Mouse (Mus musculus): ENCODE data around the gene Pdpk1. TPM values are rescaled to one million over a fixed set of nuclear protein-coding genes. Genes with fewer than 3 reads are reported as not detected.

The Pdpk1 gene
- total and polyA plus RNA-seq, 3 experiments, result 18.3 to 26.9 (median 19.0) TPM

DNA sequence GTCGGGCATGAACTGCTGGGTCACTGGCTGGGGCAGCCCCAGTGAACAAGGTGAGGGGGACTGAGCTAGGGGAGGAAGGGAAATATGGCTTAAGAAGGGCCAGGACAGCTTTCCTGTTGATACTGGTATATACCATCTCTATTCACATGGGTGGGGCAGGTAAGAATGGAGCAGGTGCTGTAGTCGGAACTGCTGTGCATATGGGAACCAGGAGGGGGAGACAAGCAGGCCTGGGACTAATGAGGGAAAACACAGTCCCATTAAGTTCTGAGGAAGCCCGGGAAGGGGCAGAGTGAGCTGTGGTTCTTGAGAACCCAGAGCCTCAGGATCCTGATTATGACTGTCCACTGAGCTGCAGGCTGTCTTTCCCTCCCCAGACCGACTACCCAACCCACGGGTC is 106.2 kb downstream of the Pdpk1 start:
- no peaks in the 10 kb centered on the region for H3K36me3 ChIP-seq (ENCODE audit: control insufficient read depth in 1 of 2, insufficient read depth in 2 of 2, low read length in 2 of 2)
- H3K9me3 ChIP-seq (replicated peaks; ENCODE audit: insufficient read depth, low read length), result no peaks in the 10 kb centered on the region
- H3K27ac ChIP-seq (ENCODE audit: control insufficient read depth, low read depth, low read length), result no peak overlapping the region
- no peaks in the 10 kb centered on the region for H3K79me2 ChIP-seq (ENCODE audit: control insufficient read depth, insufficient read depth, low read length, poor library complexity)
- H3K27me3 ChIP-seq (ENCODE audit: control insufficient read depth in 1 of 2, insufficient read depth in 2 of 2, low read length in 2 of 2), result no peaks in the 10 kb centered on the region
- no peak overlapping the region for H3K9ac ChIP-seq (ENCODE audit: control insufficient read depth, low read depth, low read length, poor library complexity, severe bottlenecking)
- no peaks in the 10 kb centered on the region for H3K4me1 ChIP-seq (ENCODE audit: control insufficient read depth in 1 of 2, insufficient read depth in 2 of 2, low read length in 2 of 2)
- DNase-seq (ENCODE audit: low read depth, low spot score), result no peak
- no peak overlapping the region for H3K4me3 ChIP-seq (ENCODE audit: control insufficient read depth in 1 of 2, insufficient read depth in 1 of 2, low read depth in 2 of 2, low read length in 2 of 2)
- TF ChIP-seq MEF2A (IDR thresholded peaks at IDR 0.05; ENCODE audit: extremely low read depth, insufficient replicate concordance, low read depth, low read length, poor library complexity, severe bottlenecking) (no peak), RCOR1 (IDR thresholded peaks at IDR 0.05; ENCODE audit: low read depth, low read length) (no peak), USF1 (IDR thresholded peaks at IDR 0.05; ENCODE audit: low read depth, low read length) (no peak), ZNF384 (IDR thresholded peaks at IDR 0.05; ENCODE audit: low read depth, low read length) (no peak), KAT2A (conservative IDR thresholded peaks at IDR 0.05; ENCODE audit: low read depth, low read length) (no peak)

GRCm38 (mm10) chr17:24037844-24038243 is 112.9 kb downstream of the Pdpk1 start, which contains the start of gene Prss27:
Gene Prss27 (plus strand): TSS chr17:24038144.
- no peaks in the 10 kb centered on the region for H3K36me3 ChIP-seq (ENCODE audit: control insufficient read depth in 1 of 2, insufficient read depth in 2 of 2, low read length in 2 of 2)
- H3K4me3 ChIP-seq (ENCODE audit: control insufficient read depth in 1 of 2, insufficient read depth in 1 of 2, low read depth in 2 of 2, low read length in 2 of 2), result no peak within 1 kb of the TSS
- no peak within 1 kb of the TSS for H3K9ac ChIP-seq (ENCODE audit: control insufficient read depth, low read depth, low read length, poor library complexity, severe bottlenecking)
- H3K79me2 ChIP-seq (ENCODE audit: control insufficient read depth, insufficient read depth, low read length, poor library complexity), result no peaks in the 10 kb centered on the region
- peaks cover 4 to 10% of the 10 kb centered on the region in 2 experiments for H3K27me3 ChIP-seq (ENCODE audit: control insufficient read depth in 1 of 2, insufficient read depth in 2 of 2, low read length in 2 of 2)
- H3K4me1 ChIP-seq (ENCODE audit: control insufficient read depth in 1 of 2, insufficient read depth in 2 of 2, low read length in 2 of 2), result no peaks in the 10 kb centered on the region
- TF ChIP-seq POLR2A (IDR thresholded peaks at IDR 0.05; ENCODE audit: control insufficient read depth in 1 of 2, insufficient read depth in 1 of 2, low read depth in 1 of 2, low read length in 2 of 2, poor library complexity in 1 of 2) (no peak), TBP (IDR thresholded peaks at IDR 0.05; ENCODE audit: low read depth, low read length) (no peak), MAX (IDR thresholded peaks at IDR 0.05; ENCODE audit: low read length) (no peak), E2F4 (IDR thresholded peaks at IDR 0.05; ENCODE audit: borderline replicate concordance, low read depth, low read length) (no peak), ZMIZ1 (IDR thresholded peaks at IDR 0.05; ENCODE audit: low read depth, low read length) (no peak), UBTF (IDR thresholded peaks at IDR 0.05; ENCODE audit: borderline replicate concordance, insufficient read depth, low read depth, low read length) (no peak), ELF1 (IDR thresholded peaks at IDR 0.05; ENCODE audit: low read depth, low read length) (no peak), GABPA (IDR thresholded peaks at IDR 0.05; ENCODE audit: low read depth, low read length) (no peak)
- DNase-seq (ENCODE audit: low read depth, low spot score), result no peak
- H3K9me3 ChIP-seq (replicated peaks; ENCODE audit: insufficient read depth, low read length), result no peaks in the 10 kb centered on the region
- H3K27ac ChIP-seq (ENCODE audit: control insufficient read depth, low read depth, low read length), result no peak within 1 kb of the TSS

- DNase-seq (ENCODE audit: low read depth, low spot score), result no peak
- Histone ChIP-seq H3K79me2 (ENCODE audit: control insufficient read depth, insufficient read depth, low read length, poor library complexity) (no peaks in the 10 kb centered on the region), H3K9ac (ENCODE audit: control insufficient read depth, low read depth, low read length, poor library complexity, severe bottlenecking) (no peak overlapping the region), H3K4me3 (ENCODE audit: control insufficient read depth in 1 of 2, insufficient read depth in 1 of 2, low read depth in 2 of 2, low read length in 2 of 2) (no peak overlapping the region), H3K4me1 (ENCODE audit: control insufficient read depth in 1 of 2, insufficient read depth in 2 of 2, low read length in 2 of 2) (no peaks in the 10 kb centered on the region), H3K27me3 (ENCODE audit: control insufficient read depth in 1 of 2, insufficient read depth in 2 of 2, low read length in 2 of 2) (peaks cover 5 to 10% of the 10 kb centered on the region in 2 experiments), H3K9me3 (replicated peaks; ENCODE audit: insufficient read depth, low read length) (no peaks in the 10 kb centered on the region), H3K36me3 (ENCODE audit: control insufficient read depth in 1 of 2, insufficient read depth in 2 of 2, low read length in 2 of 2) (no peaks in the 10 kb centered on the region), H3K27ac (ENCODE audit: control insufficient read depth, low read depth, low read length) (no peak overlapping the region)
- TF ChIP-seq KAT2A (conservative IDR thresholded peaks at IDR 0.05; ENCODE audit: low read depth, low read length) (no peak), ETS1 (IDR thresholded peaks at IDR 0.05; ENCODE audit: low read depth, low read length) (no peak), RAD21 (IDR thresholded peaks at IDR 0.05; ENCODE audit: low read depth, low read length) (no peak), GATA1 (IDR thresholded peaks at IDR 0.05; ENCODE audit: low read depth, low read length) (no peak), ZKSCAN1 (IDR thresholded peaks at IDR 0.05; ENCODE audit: low read depth, low read length) (no peak), MXI1 (IDR thresholded peaks at IDR 0.05; ENCODE audit: low read depth, low read length) (no peak), POLR2AphosphoS2 (IDR thresholded peaks at IDR 0.05; ENCODE audit: low read length) (no peak), UBTF (IDR thresholded peaks at IDR 0.05; ENCODE audit: borderline replicate concordance, insufficient read depth, low read depth, low read length) (no peak), CTCF (IDR thresholded peaks at IDR 0.05 in 2 of 3, conservative IDR thresholded peaks at IDR 0.05 in 1 of 3; ENCODE audit: control insufficient read depth in 1 of 3, insufficient read depth in 1 of 3, low read depth in 2 of 3, low read length in 3 of 3, poor library complexity in 1 of 3, severe bottlenecking in 1 of 3) (no peak), MAX (IDR thresholded peaks at IDR 0.05; ENCODE audit: low read length) (no peak), USF2 (IDR thresholded peaks at IDR 0.05; ENCODE audit: borderline replicate concordance in 1 of 2, insufficient read depth in 1 of 2, low read depth in 1 of 2, low read length in 2 of 2) (no peak)
Observed at GRCm38 (mm10) chr17:24037360-24037759, 113.4 kb downstream of the Pdpk1 start.
